Mouse (Mus musculus): Measurements from ENCODE around the gene Npcd.

The Npcd gene

GRCm38 (mm10) chr15:79741921-79742705 is 91.9 kb downstream of the Npcd start, which contains the start of gene Sun2:
Gene Sun2 (minus strand): TSS chr15:79742536.
- peak; percentile 94 for DNase-seq (ENCODE audit: low spot score)

- DNase-seq (ENCODE audit: low spot score) = peak; percentile 59
These were observed 92.7 kb downstream of the Npcd start for GRCm38 (mm10) chr15:79741173-79741858.

GRCm38 (mm10) chr15:79740739-79741138 is 93.3 kb downstream of the Npcd start:
- no peak for DNase-seq (ENCODE audit: low spot score)

Data from lung, postnatal 25 days (tissue).